Mouse (Mus musculus) CD4-positive, CD25-positive, alpha-beta regulatory T cell, adult 4 months (primary cell): ENCODE measurements around the gene Phgdh. TPM values are rescaled to one million over a fixed set of nuclear protein-coding genes. Genes with fewer than 3 reads are reported as not detected.
A peak's percentile ranks its signal among the peaks of the same experiment; 100 is the strongest.

Experiments
- ATAC-seq: one replicate; pipeline ENCODE4 v1.8.0; 2017
- polyA plus RNA-seq, 2 experiments: library from polyadenylated mRNA; unstranded; fragments of 100-300 nt; shearing (Covaris generic); gene quantifications; one replicate each; pipeline ENCODE4 v1.2.1; 2017

Gene Phgdh
- polyA plus RNA-seq, 2 experiments from 2014 or later = 98.0 to 189 TPM

GRCm38 (mm10) chr3:98343235-98343634 lies 3.4 kb upstream of the Phgdh start:
- no peak for ATAC-seq

- no peak for ATAC-seq
Observed at GRCm38 (mm10) chr3:98340818-98341594, 1.2 kb upstream of the Phgdh start.

- ATAC-seq = peak; percentile 44
Observed at GRCm38 (mm10) chr3:98339097-98339705, 589 bp downstream of the Phgdh start.

GRCm38 (mm10) chr3:98338584-98339041 lies 1.2 kb downstream of the Phgdh start:
- ATAC-seq = peak; percentile 32

GRCm38 (mm10) chr3:98336661-98337654 lies 2.8 kb downstream of the Phgdh start:
- ATAC-seq = no peak

GRCm38 (mm10) chr3:98335886-98336285 lies 3.9 kb downstream of the Phgdh start:
- peak; percentile 35 for ATAC-seq

- ATAC-seq = no peak
Observed at GRCm38 (mm10) chr3:98335331-98335730, 4.5 kb downstream of the Phgdh start.

- no peak for ATAC-seq
Observed at GRCm38 (mm10) chr3:98334010-98334409, 5.8 kb downstream of the Phgdh start.

GRCm38 (mm10) chr3:98324235-98324634 lies 15.6 kb downstream of the Phgdh start:
- ATAC-seq = no peak

- ATAC-seq = no peak
Observed at GRCm38 (mm10) chr3:98322209-98322608, 17.6 kb downstream of the Phgdh start.

- no peak for ATAC-seq
Observed at GRCm38 (mm10) chr3:98319190-98319589, 20.6 kb downstream of the Phgdh start.

- no peak for ATAC-seq
Observed at GRCm38 (mm10) chr3:98317143-98317542, 22.6 kb downstream of the Phgdh start.

GRCm38 (mm10) chr3:98315181-98315580 lies 24.6 kb downstream of the Phgdh start:
- no peak for ATAC-seq

- no peak for ATAC-seq
Observed at GRCm38 (mm10) chr3:98313294-98314155, 26.3 kb downstream of the Phgdh start.

GRCm38 (mm10) chr3:98312867-98313266 lies 26.9 kb downstream of the Phgdh start:
- peak; percentile 61 for ATAC-seq

- no peak for ATAC-seq
Observed at GRCm38 (mm10) chr3:98310456-98310855, 29.3 kb downstream of the Phgdh start.

- no peak for ATAC-seq
Observed at GRCm38 (mm10) chr3:98308606-98309005, 31.2 kb downstream of the Phgdh start.

- ATAC-seq = no peak
Observed at GRCm38 (mm10) chr3:98301761-98302160, 38.0 kb downstream of the Phgdh start.

GRCm38 (mm10) chr3:98300266-98300665 lies 39.5 kb downstream of the Phgdh start:
- ATAC-seq = no peak

- no peak for ATAC-seq
Observed at GRCm38 (mm10) chr3:98299391-98300100, 40.2 kb downstream of the Phgdh start.

GRCm38 (mm10) chr3:98295965-98296364 lies 43.8 kb downstream of the Phgdh start:
- ATAC-seq = no peak
